Mouse (Mus musculus): ENCODE measurements around the gene Ccng2.

Ccng2 gene

DNA sequence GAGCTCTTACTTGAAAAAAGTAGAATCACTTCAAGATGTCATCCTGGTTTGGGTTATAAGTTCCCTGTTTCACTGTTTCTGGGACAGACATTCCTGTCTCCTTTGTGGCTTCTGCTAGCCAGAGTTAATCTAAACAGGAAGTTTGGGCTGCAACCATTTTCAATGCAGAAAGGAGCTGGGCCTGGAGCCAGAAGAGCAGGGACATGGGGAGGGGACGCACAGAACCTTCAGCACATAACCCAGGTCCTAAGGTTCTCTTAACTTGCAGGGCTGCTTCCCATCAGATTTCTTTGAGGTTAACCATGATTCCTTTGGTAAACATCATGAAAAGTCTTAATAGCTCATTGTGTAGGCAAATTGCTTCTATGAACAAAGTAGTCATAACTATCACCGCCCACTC is 4.3 kb upstream of the Ccng2 start:
- in situ Hi-C loops (cut with MboI; ENCODE audit: low sequenced_read_pairs), result no loop called here

DNA sequence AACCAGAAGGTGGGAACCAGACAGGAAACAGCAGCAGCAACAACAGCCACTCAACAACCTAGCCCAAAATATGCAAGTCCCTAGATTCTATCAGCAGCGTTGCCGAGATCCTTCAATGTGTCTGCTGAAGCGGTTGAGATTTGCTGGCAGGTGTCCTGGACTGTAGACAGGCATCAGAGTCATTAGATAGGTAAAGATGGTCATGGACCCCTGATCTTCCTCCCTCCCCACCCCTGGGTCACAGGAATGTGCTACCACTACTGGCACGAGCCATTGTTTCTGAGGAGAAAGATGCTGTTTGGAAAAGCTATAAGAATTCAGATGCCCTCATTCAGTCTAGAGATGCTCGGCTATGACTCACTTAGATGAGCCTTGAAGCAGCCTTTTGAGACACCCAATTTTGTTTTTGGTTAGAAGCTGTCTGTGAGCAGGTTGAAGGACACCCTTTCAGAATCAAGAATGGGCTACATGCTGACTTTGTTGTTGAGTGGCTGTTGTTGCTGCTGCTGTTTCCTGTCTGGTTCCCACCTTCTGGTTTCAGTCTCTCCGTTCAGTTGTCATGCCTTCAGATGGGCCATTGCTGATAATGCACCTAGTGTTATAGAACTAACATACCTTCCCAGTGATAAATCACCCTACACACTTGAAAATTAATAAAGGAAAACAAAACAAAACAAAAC is 3.5 kb upstream of the Ccng2 start:
- in situ Hi-C loops (cut with MboI; ENCODE audit: low sequenced_read_pairs), result no loop called here

DNA sequence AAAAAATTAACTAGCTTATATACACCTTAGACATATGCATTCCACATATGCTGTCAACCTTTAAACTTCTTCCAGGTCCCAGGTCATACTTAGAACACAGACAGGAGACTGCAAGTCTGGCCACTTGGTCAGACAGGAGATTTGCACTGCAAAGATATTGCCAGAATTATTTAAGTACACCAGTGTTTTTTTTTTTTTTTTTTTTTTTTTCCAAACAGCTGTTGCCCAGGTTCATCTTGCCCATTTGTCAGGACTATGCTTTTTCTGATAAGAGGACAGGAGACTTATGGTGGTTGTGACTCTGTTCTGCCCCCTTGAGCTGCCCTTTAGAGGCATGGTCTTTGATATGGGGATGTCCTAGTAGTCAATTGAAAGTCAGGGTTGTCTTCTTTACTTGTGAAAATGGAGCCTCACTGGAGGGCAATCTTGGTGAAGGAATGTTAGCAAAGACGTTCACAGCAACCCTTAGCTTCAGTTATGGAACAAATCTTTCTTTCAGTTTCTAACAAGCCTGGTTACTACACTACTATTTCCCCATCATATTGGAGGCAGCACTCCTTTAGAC is 2.8 kb upstream of the Ccng2 start:
- in situ Hi-C loops (cut with MboI; ENCODE audit: low sequenced_read_pairs), result no loop called here

DNA sequence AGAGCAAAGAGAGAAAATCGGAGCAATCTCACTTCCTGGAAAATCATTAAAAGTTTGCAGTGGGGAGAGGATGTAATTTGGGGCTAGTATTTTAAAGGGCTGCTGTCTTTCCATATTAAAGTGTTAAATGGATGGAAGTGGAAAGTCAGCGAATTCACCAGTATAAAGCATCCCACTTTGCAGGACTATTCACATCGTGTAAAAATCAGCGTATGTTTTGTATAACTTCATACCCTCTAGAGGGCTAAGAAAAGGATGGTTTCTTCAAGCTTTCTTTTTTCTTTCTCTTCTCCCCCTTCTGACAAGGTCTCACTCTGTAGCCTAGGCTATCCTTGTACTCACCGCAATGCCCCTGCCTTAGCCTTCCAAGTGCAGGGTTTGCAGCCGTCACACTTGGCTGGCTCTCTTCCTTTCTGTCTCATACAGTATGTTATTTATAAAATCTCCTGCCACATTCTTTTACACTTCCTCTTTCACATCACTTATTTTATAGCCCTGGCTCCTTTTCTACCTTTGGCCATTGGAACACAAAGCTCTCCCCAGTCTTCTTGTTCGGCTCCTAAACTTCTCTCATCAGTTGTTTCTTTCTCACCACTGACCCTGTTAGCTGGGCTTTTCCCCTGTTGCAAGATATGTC is 1.8 kb upstream of the Ccng2 start:
- in situ Hi-C loops (cut with MboI; ENCODE audit: low sequenced_read_pairs), result no loop called here

DNA sequence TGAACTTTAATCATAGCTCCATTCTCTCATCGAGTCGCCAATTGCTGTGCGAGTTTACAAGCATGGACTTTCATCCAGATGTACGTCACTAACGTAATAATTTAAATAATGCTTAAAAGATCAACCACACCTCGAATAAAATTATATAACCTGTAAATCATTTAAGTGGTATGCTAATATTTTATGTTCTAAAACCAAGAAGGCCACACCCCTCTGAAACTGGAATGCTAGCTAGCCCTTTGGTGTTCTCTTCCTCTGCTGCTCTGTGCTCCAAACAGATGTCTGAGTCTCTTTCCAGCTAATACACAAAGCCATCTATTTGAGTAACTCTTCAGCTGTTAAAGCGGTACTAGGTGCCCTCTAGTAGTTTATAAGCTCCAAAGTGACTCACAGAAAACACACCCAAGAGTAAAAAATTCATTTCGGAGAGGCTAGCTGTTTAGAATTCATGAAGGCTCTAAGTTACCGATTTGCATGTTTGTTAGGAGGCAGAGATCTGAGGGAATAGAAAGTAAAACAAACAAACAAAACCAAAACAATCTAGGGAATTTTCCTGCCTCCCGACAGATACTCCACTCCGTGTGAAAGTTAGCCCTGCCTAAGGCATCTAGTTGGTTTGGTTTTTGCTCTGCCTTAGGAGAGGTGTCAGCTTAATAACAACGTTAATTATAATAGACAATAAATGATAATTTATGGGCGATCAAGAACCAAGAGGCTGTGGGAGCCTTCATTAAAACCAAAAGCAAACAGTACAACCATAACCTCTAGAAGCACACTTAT is 1.1 kb upstream of the Ccng2 start:
- in situ Hi-C loops (cut with MboI; ENCODE audit: low sequenced_read_pairs), result no loop called here

DNA sequence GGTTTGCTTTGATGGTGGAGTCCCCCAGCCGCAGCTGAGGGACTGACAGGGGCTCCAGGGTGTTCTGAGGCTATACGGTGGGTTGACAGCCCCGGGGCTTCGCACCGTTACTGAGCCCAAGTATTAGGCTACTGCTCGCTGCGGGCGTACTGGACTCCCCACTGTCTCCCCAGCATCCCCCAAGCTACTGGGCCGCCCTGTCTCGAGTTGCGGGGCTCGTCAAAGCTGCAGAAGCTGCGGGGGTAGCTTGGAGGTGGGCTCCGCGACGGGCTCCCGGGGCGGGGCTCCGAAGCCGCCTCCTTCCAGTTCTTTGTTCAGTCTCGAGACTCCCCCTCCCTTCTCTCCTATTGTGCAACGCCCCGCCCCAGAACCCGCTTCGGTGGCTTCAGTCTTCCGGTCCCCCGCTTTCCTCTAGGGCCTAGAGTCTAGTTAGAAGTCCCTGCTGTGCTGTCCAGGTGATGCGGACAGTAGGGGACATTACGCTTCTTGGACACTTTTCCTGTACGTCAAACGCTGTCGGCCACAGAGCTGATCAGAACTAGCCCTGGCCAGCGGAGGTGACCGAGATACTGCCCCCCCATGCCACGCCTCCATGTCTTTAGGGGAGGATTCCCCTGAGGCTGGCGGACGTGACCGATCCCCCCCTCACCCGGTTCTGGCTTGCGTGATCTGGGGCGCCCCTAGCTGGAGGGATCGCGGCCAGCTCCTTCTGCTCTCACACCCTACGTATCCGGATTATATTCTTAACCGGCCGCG is 972 bp downstream of the Ccng2 start:
- in situ Hi-C loops (cut with MboI; ENCODE audit: low sequenced_read_pairs), result no loop called here

DNA sequence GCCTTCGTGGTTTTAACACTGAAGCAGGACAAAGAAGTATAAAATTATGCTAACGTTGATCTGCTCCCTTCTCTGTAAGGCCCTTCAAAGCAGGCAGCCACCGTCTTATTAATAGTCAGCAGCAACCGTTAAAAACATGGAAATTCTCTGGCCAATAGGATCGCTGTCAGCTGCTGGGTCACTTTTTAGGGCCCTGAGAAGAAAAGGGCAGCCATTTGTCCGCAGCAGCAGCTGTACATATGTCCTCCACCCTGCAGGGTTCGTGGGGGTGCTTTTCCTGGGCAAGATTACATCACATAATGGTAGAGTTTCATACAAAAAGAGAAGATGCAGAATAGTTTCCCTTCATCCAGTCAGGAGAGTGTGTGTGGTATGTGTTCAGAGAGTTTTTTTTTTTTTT is 3.0 kb downstream of the Ccng2 start:
- in situ Hi-C loops (cut with MboI; ENCODE audit: low sequenced_read_pairs), result no loop called here

DNA sequence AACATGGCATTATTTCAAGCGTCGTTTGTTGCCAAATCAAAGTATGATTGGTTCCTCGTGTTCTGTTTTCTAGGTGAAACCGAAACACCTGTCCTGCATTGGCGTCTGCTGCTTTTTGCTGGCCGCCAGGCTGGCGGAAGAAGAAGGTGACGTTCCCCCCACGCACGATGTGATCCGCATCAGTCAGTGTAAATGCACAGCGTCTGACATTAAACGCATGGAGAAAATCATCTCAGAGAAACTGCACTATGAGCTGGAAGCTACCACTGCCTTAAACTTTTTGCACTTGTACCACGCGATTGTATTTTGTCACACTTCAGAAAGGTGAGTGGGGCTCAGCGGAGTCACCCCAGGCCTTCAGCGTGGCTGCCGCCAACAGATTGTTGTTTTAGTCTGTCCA is 3.7 kb downstream of the Ccng2 start:
- in situ Hi-C loops (cut with MboI; ENCODE audit: low sequenced_read_pairs), result no loop called here

DNA sequence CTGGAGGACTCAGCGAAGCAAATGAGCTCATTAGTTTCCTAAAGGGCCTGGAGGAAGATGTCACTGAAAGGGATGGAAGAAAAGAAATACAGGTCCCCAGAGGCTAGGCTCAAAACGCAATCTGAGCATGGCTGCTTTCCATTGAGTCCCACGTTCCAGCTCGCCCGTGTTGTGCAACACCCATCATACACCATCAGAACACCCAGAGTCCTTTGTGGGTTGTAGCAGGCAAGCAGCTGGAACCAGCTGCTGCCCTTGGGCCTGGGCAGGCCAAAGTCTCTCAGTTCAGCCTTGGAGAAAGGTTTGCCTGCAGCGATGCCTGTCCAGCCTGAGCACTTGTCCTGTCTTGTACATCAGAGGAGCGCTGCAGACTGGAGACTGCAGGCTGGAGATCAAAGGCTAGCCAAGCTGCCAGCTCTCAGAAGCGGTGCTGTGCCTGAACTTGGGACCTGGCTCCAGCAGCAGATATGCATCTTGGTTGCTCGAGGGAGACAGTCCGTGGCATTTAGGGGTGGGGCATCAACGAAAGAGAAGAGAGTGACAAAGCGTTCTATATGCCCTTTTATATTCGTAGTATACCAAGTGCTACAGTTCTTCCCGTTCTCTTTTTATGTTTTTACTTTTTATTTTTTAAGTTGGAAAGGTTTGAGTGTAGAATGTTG is 15.5 kb downstream of the Ccng2 start:
- in situ Hi-C loops (cut with MboI; ENCODE audit: low sequenced_read_pairs), result no loop called here

DNA sequence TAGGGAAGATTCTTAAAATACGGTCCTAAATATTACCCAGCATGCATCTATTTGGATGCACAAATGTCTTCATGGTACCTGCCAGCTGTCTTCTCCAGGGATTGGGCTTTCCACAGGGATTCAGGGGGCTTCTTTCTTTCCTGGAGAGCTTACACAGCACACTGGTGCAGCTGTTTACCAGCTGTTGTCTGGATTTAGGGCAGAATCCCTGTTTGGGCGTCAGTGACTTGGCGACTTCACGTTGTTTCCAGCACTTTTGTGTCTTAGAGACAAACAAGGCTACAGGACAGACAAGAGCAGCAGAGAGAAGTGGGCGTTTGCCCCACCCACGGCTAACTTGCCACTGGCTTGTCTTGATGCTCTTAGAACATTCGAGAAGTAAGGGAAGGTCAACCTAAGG is 16.1 kb downstream of the Ccng2 start:
- in situ Hi-C loops (cut with MboI; ENCODE audit: low sequenced_read_pairs), result no loop called here

DNA sequence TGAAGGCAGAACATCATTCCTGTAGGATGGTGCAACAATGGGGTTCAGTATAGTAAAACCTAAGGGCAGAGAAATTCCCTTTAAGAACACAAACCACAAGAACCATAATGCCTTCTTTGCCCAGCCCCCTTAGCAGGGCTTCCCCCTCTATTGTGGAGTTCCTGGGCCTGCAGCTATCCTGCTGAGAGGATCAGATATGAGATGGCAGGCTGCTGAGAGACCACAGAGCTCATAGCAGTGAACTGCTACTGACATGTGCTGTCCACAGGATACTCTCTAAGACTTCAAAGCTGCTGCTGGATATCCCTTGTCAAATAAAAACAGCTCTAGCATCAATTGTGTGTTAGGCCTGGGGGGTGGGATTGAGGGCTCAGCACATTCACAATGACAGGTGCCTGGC is 21.5 kb downstream of the Ccng2 start:
- in situ Hi-C loops (cut with MboI; ENCODE audit: low sequenced_read_pairs), result no loop called here

DNA sequence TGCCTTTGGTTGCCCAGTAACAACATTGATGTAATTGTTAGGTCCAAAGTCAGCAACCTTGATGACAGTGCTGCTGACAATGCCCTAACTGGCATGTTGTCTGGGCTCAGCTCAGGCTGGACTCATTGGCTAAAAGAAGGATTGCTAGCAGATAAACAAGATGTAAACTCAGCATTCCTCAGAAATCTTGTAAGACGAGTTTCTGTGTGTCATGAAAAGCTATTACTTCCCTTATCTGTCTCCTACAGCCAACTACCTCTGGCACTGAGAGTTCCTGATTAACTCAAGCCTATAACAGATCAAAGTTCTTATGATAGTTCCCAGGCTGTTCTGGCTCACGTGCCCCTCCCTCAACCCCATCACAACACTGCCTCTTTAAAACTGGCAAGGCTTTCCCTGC is 23.2 kb downstream of the Ccng2 start:
- in situ Hi-C loops (cut with MboI; ENCODE audit: low sequenced_read_pairs), result no loop called here

DNA sequence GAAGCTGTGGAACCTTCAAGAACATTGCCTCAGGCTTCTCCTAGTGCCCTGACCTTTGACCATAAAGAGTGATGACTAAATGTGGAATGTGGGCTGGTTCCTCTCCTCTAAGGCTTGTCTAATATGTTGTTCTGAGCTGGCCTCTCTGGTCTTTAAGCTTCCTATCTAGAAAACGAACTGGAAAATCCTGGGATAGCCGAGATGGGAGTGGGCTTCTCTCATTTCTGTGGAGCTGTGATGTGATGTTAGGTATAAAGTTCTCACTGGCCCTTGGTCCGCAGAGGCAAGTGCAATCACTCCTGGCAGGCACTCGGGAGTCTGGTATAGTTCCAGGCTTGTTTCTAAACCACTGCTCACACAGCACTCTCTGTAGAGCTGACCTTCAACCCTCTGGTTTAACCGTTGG is 29.3 kb downstream of the Ccng2 start:
- in situ Hi-C loops (cut with MboI; ENCODE audit: low sequenced_read_pairs), result no loop called here

DNA sequence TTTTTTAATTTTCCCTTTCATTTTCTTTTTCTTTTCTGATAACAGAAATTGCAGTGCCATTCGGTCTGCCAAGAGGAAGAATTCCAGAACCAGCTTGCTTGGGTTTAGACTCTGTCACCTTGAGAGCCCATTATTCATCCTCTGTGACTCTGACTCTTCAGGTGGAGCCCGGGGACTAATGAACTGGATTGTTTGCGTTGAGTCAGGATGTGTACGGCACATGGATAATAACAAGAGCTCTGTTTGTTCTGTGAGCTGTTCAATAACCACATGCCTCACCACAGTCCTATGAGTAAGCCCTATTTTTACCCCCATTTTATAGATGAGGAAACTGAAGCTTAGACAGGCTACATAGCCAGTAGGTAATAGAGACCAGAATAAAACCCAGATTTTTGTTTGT is 29.7 kb downstream of the Ccng2 start:
- in situ Hi-C loops (cut with MboI; ENCODE audit: low sequenced_read_pairs), result no loop called here

DNA sequence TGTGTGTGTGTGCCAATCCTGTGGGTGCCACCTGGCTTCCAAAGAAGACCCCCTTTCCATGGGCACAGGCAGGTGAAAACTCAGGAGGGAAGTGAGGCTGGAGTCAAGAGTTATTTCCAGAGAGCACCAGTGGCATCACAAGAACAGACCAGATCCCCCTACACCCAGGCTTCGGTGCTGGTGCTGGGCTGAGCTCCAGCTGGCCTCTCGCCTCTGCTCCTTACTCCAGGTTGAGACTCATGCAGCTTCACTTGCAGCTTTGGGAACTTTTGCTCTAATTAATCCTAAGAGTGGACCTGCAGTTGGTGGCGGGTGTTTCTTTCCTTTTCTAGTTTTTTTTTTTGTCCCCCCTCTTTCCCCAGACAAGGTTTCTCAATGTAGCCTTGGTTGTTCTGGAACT is 30.3 kb downstream of the Ccng2 start:
- in situ Hi-C loops (cut with MboI; ENCODE audit: low sequenced_read_pairs), result no loop called here

DNA sequence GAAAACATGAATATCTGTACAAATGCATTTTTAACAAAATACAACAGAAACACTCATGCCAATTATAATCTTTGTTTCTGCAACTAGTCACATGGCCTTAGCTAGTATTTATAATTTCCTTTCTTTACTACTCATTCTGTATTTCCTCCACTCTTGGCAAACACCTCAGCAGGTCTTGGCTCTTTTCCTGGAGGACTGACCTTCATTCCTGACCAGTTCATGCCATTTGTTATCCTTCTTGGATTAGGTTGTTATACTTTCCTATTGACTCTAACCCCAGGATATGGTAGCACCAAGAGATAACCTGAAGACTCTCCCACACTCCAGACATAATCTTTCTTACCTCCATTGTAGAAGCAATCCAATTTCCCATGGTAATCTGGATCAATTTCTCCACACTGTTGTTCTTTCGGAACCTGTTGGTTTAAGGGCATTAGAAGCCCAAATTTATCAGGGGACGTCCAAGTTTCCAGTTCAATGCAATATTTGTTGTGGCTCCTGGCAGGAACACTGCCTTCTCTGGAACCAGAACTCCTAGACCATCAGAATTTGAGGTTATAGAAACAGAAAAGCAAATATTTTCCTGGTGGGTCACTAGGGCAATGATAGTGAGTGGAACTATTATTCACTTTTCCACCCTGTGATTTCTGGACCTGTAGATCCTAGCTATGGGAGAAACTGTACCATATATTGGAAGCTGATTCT is 38.2 kb downstream of the Ccng2 start:
- in situ Hi-C loops (cut with MboI; ENCODE audit: low sequenced_read_pairs), result no loop called here

DNA sequence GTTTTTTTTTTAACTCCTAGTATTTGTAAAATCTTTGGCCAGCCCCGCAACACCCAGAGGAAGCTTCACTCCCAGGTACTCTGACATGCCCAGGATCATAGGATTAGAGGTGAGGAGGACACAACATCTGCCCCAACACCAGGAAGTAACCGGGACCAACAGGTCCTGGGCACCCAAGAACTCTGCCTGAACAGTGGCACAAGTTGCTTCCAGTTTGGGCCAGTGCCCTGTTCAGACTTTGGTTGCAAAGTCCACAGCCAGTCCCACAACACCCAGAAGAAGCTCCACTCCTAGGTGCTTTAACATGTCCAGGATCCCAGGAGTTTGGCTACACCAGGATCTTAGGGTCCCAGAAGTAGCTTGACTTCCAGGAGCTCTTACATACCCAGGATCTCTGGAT is 41.9 kb downstream of the Ccng2 start:
- in situ Hi-C loops (cut with MboI; ENCODE audit: low sequenced_read_pairs), result no loop called here

DNA sequence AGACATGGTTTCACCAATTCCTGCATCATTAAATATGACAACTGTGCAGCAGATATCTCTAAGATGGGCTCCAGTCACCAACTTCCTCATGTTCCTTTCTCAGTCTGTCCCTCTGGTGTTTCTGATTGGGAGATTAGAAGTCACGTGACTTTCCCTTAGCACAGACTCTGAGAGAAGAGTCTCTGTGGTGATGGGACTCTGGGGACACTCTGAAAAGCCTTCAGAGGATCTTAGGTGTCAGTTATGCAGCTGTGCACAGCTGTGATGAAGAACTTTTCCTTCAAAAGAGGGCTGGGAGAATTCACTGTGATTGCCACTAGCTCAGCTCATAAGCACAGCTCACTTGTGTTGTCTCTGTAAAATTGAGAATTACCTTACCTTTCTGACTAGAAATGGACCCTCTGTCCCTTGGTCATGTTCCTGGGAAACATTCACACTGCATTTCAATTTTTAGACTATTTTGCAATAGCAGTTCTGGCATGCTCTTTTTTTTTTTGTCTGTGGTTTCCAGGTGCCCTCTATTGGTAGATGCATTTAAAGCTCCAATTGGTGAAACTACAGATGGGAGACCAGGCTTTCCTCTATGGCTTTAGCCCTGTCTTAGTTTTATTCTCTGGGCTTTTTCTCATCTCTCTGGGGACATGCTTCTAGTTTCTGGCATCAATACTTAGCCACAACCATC is 56.4 kb downstream of the Ccng2 start:
- in situ Hi-C loops (cut with MboI; ENCODE audit: low sequenced_read_pairs), result no loop called here
